Mouse (Mus musculus) CH12.LX (cell line): ENCODE results near the gene Cpb2. TPM values are rescaled to one million over a fixed set of nuclear protein-coding genes. Genes with fewer than 3 reads are reported as not detected.

Source experiments
- DNase-seq: peaks from one replicate; pipeline ENCODE4 v3.0.0-alpha.2; 2013; ENCODE audit errors: extremely low read depth
- H3K27ac ChIP-seq: 2 replicates; pipeline ENCODE4 v1.5.1; 2012; ENCODE audit warnings: low read depth, mild to moderate bottlenecking, control low read depth, moderate library complexity; ENCODE audit not compliant: insufficient read depth
- H3K27me3 ChIP-seq: replicated peaks from 2 replicates; pipeline ENCODE3; 2012; ENCODE audit warnings: inconsistent platforms
- H3K36me3 ChIP-seq, 2 experiments: replicated peaks in 1 of 2; 2 replicates each; pipeline versions ENCODE3 to v1.6.1; 2012; ENCODE audit warnings: inconsistent platforms in 1 of 2, low read length in 1 of 2, mild to moderate bottlenecking in 1 of 2, mixed read lengths in 1 of 2, moderate library complexity in 1 of 2; ENCODE audit not compliant: control insufficient read depth in 1 of 2, insufficient read depth in 1 of 2
- H3K4me1 ChIP-seq, 2 experiments: 2 replicates each; pipeline ENCODE4 v1.6.1; 2012; ENCODE audit warnings: inconsistent platforms in 1 of 2, moderate library complexity in 1 of 2; ENCODE audit not compliant: insufficient read depth in 2 of 2, control insufficient read depth in 1 of 2
- H3K4me2 ChIP-seq: 2 replicates; pipeline ENCODE4 v1.6.1; 2012; ENCODE audit warnings: low read depth, mild to moderate bottlenecking, control low read depth; ENCODE audit not compliant: poor library complexity, insufficient read depth, severe bottlenecking
- H3K4me3 ChIP-seq, 3 experiments: fragments of 150-350 bp in 1 of 3; sonication (generic) in 1 of 3; replicated peaks in 1 of 3; 2 replicates each; pipeline versions ENCODE3 to v1.5.1; 2011 to 2012; ENCODE audit warnings: low read depth in 2 of 3, low read length in 2 of 3, mild to moderate bottlenecking in 2 of 3, moderate library complexity in 2 of 3, control low read depth in 1 of 3, improper control_type of control experiment in 1 of 3, inconsistent platforms in 1 of 3, mixed read lengths in 1 of 3; ENCODE audit not compliant: poor library complexity in 1 of 3
- H3K79me2 ChIP-seq: replicated peaks from 2 replicates; pipeline ENCODE4 v1.6.1; 2012; ENCODE audit warnings: mild to moderate bottlenecking, moderate library complexity; ENCODE audit not compliant: control insufficient read depth, poor library complexity, insufficient read depth, severe bottlenecking; ENCODE audit errors: extremely low read depth
- H3K9ac ChIP-seq: 2 replicates; pipeline ENCODE4 v1.6.1; 2012; ENCODE audit warnings: low read depth, mild to moderate bottlenecking, control low read depth, moderate library complexity; ENCODE audit not compliant: insufficient read depth
- H3K9me3 ChIP-seq: replicated peaks from 2 replicates; pipeline ENCODE3; 2012; ENCODE audit warnings: low read length, inconsistent platforms, mixed read lengths
- CHD1 ChIP-seq: IDR thresholded peaks from 2 replicates; pipeline ENCODE4 v1.6.1; 2012; ENCODE audit warnings: low read depth, low read length, improper control_type of control experiment, inconsistent platforms
- CHD2 ChIP-seq: IDR thresholded peaks from 2 replicates; pipeline ENCODE4 v1.6.1; 2011; ENCODE audit warnings: low read length, improper control_type of control experiment
- CTCF ChIP-seq, 2 experiments: IDR thresholded peaks in 1 of 2; conservative IDR thresholded peaks in 1 of 2; 2 replicates each; pipeline ENCODE4 v1.5.1; 2011 to 2012; ENCODE audit warnings: low read depth in 2 of 2, low read length in 2 of 2, improper control_type of control experiment in 1 of 2, inconsistent platforms in 1 of 2, mild to moderate bottlenecking in 1 of 2, moderate library complexity in 1 of 2
- E2F4 ChIP-seq: IDR thresholded peaks from 2 replicates; pipeline ENCODE4 v1.6.1; 2011; ENCODE audit warnings: low read depth, low read length, improper control_type of control experiment; ENCODE audit not compliant: insufficient replicate concordance
- ELF1 ChIP-seq: IDR thresholded peaks from 2 replicates; pipeline ENCODE4 v1.6.1; 2014; ENCODE audit warnings: low read depth, mild to moderate bottlenecking, inconsistent platforms, low read length, improper control_type of control experiment
- MAFK ChIP-seq: IDR thresholded peaks from 2 replicates; pipeline ENCODE4 v1.6.1; 2011; ENCODE audit warnings: low read length, improper control_type of control experiment; ENCODE audit not compliant: insufficient replicate concordance
- MAX ChIP-seq: IDR thresholded peaks from 2 replicates; pipeline ENCODE4 v1.6.1; 2011; ENCODE audit warnings: low read length, improper control_type of control experiment
- MAZ ChIP-seq: IDR thresholded peaks from 2 replicates; pipeline ENCODE4 v1.6.1; 2012; ENCODE audit warnings: low read depth, mild to moderate bottlenecking, inconsistent platforms, low read length, improper control_type of control experiment, moderate library complexity
- MEF2A ChIP-seq: IDR thresholded peaks from 2 replicates; pipeline ENCODE4 v1.6.1; 2014; ENCODE audit warnings: low read depth, mild to moderate bottlenecking, inconsistent platforms, low read length, improper control_type of control experiment, borderline replicate concordance
- PAX5 ChIP-seq: IDR thresholded peaks from 2 replicates; pipeline ENCODE4 v1.6.1; 2012; ENCODE audit warnings: low read length, inconsistent platforms, mixed read lengths
- RAD21 ChIP-seq: IDR thresholded peaks from 2 replicates; pipeline ENCODE4 v1.6.1; 2011; ENCODE audit warnings: low read depth, mild to moderate bottlenecking, low read length, improper control_type of control experiment, moderate library complexity
- SIN3A ChIP-seq: IDR thresholded peaks from 2 replicates; pipeline ENCODE4 v1.6.1; 2012; ENCODE audit warnings: low read length, improper control_type of control experiment, inconsistent platforms
- SMC3 ChIP-seq: IDR thresholded peaks from 2 replicates; pipeline ENCODE4 v1.6.1; 2011; ENCODE audit warnings: low read depth, low read length, improper control_type of control experiment
- ZKSCAN1 ChIP-seq: IDR thresholded peaks from 2 replicates; pipeline ENCODE4 v1.6.1; 2012; ENCODE audit warnings: low read depth, inconsistent platforms, low read length, improper control_type of control experiment, borderline replicate concordance
- ZMIZ1 ChIP-seq: IDR thresholded peaks from 2 replicates; pipeline ENCODE4 v1.6.1; 2012; ENCODE audit warnings: low read depth, mild to moderate bottlenecking, inconsistent platforms, low read length, improper control_type of control experiment
- dilution Hi-C: fragments of 300-500 bp; cut with MboI; formaldehyde crosslinking; loops from 2 replicates; pipeline ENCODE4 v1.14.3; 2020; ENCODE audit warnings: low sequenced_read_pairs; ENCODE audit not compliant: extremely low pct_unique_long_range_greater_than_20kb, extremely low pct_ligation_motif_present
- in situ Hi-C: fragments of 300-500 bp; cut with MboI; formaldehyde crosslinking; loops from 3 replicates; pipeline ENCODE4 v1.14.3; 2019; ENCODE audit warnings: low sequenced_read_pairs, low pct_ligation_motif_present, low pct_unique_long_range_greater_than_20kb, mixed read lengths
- polyA plus RNA-seq: library from polyadenylated mRNA; unstranded; fragments of >175 nt; gene quantifications from 2 replicates; pipeline ENCODE4 v1.2.1, GENCODE M21; 2012; ENCODE audit warnings: low read depth; ENCODE audit not compliant: insufficient read length
- total RNA-seq, 2 experiments: library from RNA; depleted of rRNA; stranded (reverse); fragments of 300-350 nt in 1 of 2; fragments of >200 nt in 1 of 2; gene quantifications; 2 replicates each; pipeline ENCODE4 v1.2.3; 2012 to 2014

The Cpb2 gene
- total and polyA plus RNA-seq, 3 experiments: not detected

- in situ Hi-C loops (no loop called here), dilution Hi-C loops (no loop called here)
- H3K27me3 ChIP-seq: no peaks in the 10 kb centered on the region
- no peak overlapping the region for H3K4me2 ChIP-seq
- no peaks in the 10 kb centered on the region; the same call in 1 of the 2 replicates for H3K79me2 ChIP-seq
- peaks cover 85 to 98% of the 10 kb centered on the region in 2 experiments for H3K36me3 ChIP-seq
- no peak overlapping the region for H3K9ac ChIP-seq
- peaks cover 0 to 17% of the 10 kb centered on the region in 2 experiments; a peak in 2 of 4 replicates for H3K4me1 ChIP-seq
- no peak for DNase-seq
- H3K9me3 ChIP-seq: no peaks in the 10 kb centered on the region
- TF ChIP-seq CHD2 (no peak), E2F4 (no peak), ELF1 (no peak), MAZ (no peak)
- no peak overlapping the region for H3K4me3 ChIP-seq
- H3K27ac ChIP-seq: no peak overlapping the region
These were observed 19.7 kb upstream of the Cpb2 start for GRCm38 (mm10) chr14:75222386-75222785.

- dilution Hi-C loops: no loop called here
- Histone ChIP-seq H3K36me3 (peaks cover 72 to 86% of the 10 kb centered on the region in 2 experiments), H3K9me3 (no peaks in the 10 kb centered on the region), H3K27me3 (no peaks in the 10 kb centered on the region), H3K27ac (no peak overlapping the region), H3K4me2 (no peak overlapping the region), H3K4me1 (peaks cover 0 to 20% of the 10 kb centered on the region in 2 experiments; a peak in 2 of 4 replicates), H3K79me2 (no peaks in the 10 kb centered on the region), H3K9ac (no peak overlapping the region), H3K4me3 (no peak overlapping the region)
- no peak for DNase-seq
- no peak for TF ChIP-seq ELF1
- no peak for TF ChIP-seq MAX
- TF ChIP-seq, all 38 proteins: peak for 0
- in situ Hi-C loops: no loop called here
These were observed 14.5 kb upstream of the Cpb2 start for GRCm38 (mm10) chr14:75227453-75228084.

GRCm38 (mm10) chr14:75229834-75230233, 12.3 kb upstream of the Cpb2 start:
- no peak overlapping the region for H3K9ac ChIP-seq
- H3K4me3 ChIP-seq: no peak overlapping the region
- H3K9me3 ChIP-seq: no peaks in the 10 kb centered on the region
- no peak overlapping the region for H3K4me2 ChIP-seq
- H3K4me1 ChIP-seq: peaks cover 0 to 20% of the 10 kb centered on the region in 2 experiments; a peak in 2 of 4 replicates
- TF ChIP-seq MAFK (no peak), SIN3A (no peak), RAD21 (peak; percentile 31), ZKSCAN1 (no peak), MEF2A (no peak), CHD1 (no peak), ZMIZ1 (no peak), SMC3 (peak; percentile 50), CTCF (conservative IDR thresholded peaks at IDR 0.05 in 1 of 2, IDR thresholded peaks at IDR 0.05 in 1 of 2; ENCODE audit: low read depth in 2 of 2, low read length in 2 of 2) (peak; percentile 69), PAX5 (no peak), MAZ (no peak)
- H3K27ac ChIP-seq: no peak overlapping the region
- no peaks in the 10 kb centered on the region for H3K79me2 ChIP-seq
- dilution Hi-C loops: no loop called here
- in situ Hi-C loops: no loop called here
- no peaks in the 10 kb centered on the region for H3K27me3 ChIP-seq
- peaks cover 54 to 64% of the 10 kb centered on the region in 2 experiments for H3K36me3 ChIP-seq
- DNase-seq: peak; percentile 70
